Mouse (Mus musculus) embryonic facial prominence, embryonic 14.5 days (tissue): ENCODE data around the gene Skiv2l. TPM values are rescaled to one million over a fixed set of nuclear protein-coding genes. Genes with fewer than 3 reads are reported as not detected.

Experiments
- ATAC-seq: fragments of 200-750 bp; cut with Nextera tagmentation; 2 replicates; pipeline ENCODE4 v1.8.0; 2017; ENCODE audit warnings: low read depth, moderate number of reproducible peaks, moderate TSS enrichment
- DNase-seq: peaks from one replicate; pipeline ENCODE4 v3.0.0-alpha.2; 2015; ENCODE audit warnings: low spot score
- H3K27ac ChIP-seq: fragments of 300-500 bp; sonication (generic); replicated peaks from 2 replicates; pipeline ENCODE4 v1.5.1; 2014; ENCODE audit warnings: low read depth, mild to moderate bottlenecking, low read length, moderate library complexity
- H3K27me3 ChIP-seq: fragments of 300-500 bp; sonication (generic); replicated peaks from 2 replicates; pipeline ENCODE4 v1.6.1; 2014; ENCODE audit warnings: low read length; ENCODE audit not compliant: control insufficient read depth, insufficient read depth
- H3K36me3 ChIP-seq: fragments of 300-500 bp; sonication (generic); 2 replicates; pipeline ENCODE4 v1.6.1; 2014; ENCODE audit warnings: low read length, mixed read lengths; ENCODE audit not compliant: control insufficient read depth, insufficient read depth
- H3K4me1 ChIP-seq: fragments of 300-500 bp; sonication (generic); 2 replicates; pipeline ENCODE4 v1.6.1; 2014; ENCODE audit warnings: antibody characterized with exemption, low read length; ENCODE audit not compliant: control insufficient read depth, insufficient read depth
- H3K4me2 ChIP-seq: fragments of 300-500 bp; sonication (generic); 2 replicates; pipeline ENCODE4 v1.6.1; 2014; ENCODE audit warnings: low read depth, mild to moderate bottlenecking, low read length, moderate library complexity, mixed read lengths
- H3K4me3 ChIP-seq: fragments of 300-500 bp; sonication (generic); 2 replicates; pipeline ENCODE4 v1.5.1; 2014; ENCODE audit warnings: low read depth, mild to moderate bottlenecking, low read length
- H3K9ac ChIP-seq: fragments of 300-500 bp; sonication (generic); 2 replicates; pipeline ENCODE4 v1.6.1; 2014; ENCODE audit warnings: low read depth, mild to moderate bottlenecking, low read length, moderate library complexity, mixed read lengths
- H3K9me3 ChIP-seq: fragments of 300-500 bp; sonication (generic); 2 replicates; pipeline ENCODE4 v1.6.1; 2016; ENCODE audit warnings: low read length; ENCODE audit not compliant: control insufficient read depth
- WGBS: fragments of 180-500 bp; shearing (Covaris S2); extraction: QIAGEN DNeasy Blood & Tissue Kit; methylation state at CpG from one replicate; pipeline ENCODE4 v1.1.7; 2014; 5-methylcytosine and 5-hydroxymethylcytosine counted together
- polyA plus RNA-seq: library from polyadenylated mRNA; unstranded; fragments of >200 nt; fragmentation: Nextera tagmentation; extraction: Ambion mirVana; gene quantifications from 2 replicates; pipeline ENCODE4 v1.2.1, GENCODE M21; 2014

Skiv2l gene
- 38.9 and 46.6 TPM in 2 replicates for polyA plus RNA-seq

DNA sequence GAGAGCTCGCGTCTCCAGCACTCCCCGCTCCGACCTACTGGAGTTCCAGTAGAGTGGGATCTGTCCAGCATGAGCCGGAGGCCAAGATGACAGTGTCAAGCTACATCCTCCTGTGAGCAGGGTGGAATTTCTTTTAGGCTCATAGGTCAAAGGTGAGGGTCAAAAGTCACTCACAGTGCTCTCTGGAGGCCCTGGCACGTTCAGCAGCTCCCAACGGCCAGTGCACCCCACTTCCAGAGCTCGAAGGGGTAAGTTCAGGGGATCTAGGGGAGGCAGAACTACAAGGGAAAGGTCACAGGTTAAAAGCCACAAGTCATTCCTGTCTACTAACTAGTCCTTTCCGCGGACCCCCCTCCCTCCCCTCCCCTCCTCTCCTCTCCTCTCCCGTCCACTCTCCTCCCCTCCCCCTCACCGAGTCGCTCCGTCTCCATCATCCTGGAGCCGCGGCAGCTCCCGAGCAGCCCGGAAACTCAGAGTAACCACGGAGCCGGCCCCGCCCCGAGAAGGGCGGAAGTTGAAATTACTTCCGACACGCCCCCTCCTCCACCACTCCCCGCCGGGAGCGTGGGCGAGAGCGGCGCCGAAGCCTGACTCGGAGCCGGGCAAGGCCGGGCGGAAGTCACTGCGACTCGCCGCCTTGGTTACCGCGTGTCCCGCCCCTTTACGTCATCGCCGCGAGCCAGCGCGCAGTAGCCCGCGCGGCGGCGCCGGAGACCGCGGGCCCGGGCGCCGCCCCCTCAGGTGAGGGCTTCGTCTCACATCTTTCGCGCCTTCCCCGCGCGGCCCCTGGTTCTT is at the start of gene Skiv2l, which contains the start of gene Nelfe:
Skiv2l (minus strand) TSS at position 489 of the 795 bp plus-strand sequence.
Nelfe (plus strand) TSS at position 670 of the 795 bp plus-strand sequence.
- ATAC-seq = peak; percentile 98
- Histone ChIP-seq H3K27ac (peak within 1 kb of the TSS; percentile 17; the same call in 1 of the 2 replicates), H3K4me3 (peak within 1 kb of the TSS; percentile 69), H3K36me3 (peaks cover 60% of the 10 kb centered on the region), H3K9me3 (no peaks in the 10 kb centered on the region), H3K27me3 (no peaks in the 10 kb centered on the region), H3K4me1 (peaks cover 8% of the 10 kb centered on the region), H3K4me2 (peak within 1 kb of the TSS; percentile 68), H3K9ac (peak within 1 kb of the TSS; percentile 82)
- WGBS = under 1% methylated on average over 44 of the region's 65 CpGs
- peak; percentile 98 for DNase-seq

DNA sequence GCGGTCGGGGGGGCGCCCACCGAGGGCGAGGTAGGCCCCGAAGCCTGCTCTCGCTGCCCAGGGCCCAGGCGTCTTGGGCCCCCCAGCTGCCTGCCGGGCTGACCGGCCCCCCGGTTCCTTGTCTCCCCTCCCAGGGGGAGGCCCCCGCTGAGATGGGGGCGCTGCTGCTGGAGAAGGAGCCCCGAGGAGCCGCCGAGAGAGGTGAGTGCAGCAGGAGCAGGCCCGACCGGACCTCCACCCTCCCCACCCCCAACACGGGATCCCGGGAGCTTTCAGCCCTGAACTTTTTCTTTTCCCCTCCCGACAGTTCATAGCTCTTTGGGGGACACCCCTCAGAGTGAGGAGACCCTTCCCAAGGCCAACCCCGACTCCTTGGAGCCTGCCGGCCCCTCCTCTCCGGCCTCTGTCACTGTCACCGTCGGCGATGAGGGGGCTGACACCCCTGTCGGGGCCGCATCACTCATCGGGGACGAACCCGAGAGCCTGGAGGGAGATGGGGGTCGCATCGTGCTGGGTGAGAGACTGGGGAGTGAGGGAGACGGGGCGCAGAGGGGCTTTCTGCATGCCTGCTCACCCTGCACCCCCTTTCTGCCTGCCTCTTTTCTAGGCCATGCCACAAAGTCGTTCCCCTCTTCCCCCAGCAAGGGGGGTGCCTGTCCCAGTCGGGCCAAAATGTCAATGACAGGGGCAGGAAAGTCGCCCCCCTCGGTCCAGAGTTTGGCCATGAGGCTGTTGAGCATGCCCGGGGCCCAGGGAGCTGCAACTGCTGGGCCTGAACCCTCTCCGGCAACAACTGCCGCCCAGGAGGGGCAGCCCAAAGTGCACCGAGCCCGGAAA is 49.3 kb upstream of the Skiv2l start:
- no peaks in the 10 kb centered on the region for H3K27me3 ChIP-seq
- H3K27ac ChIP-seq = peak overlapping the region; percentile 96
- H3K4me1 ChIP-seq = peaks cover 12% of the 10 kb centered on the region; the same call in 1 of the 2 replicates
- H3K4me3 ChIP-seq = peak overlapping the region; percentile 89
- H3K36me3 ChIP-seq = peaks cover 40% of the 10 kb centered on the region
- ATAC-seq (no peak; the same call in 1 of the 2 replicates), DNase-seq (peak; percentile 24)
- peak overlapping the region; percentile 74 for H3K4me2 ChIP-seq
- WGBS = under 1% methylated on average over 26 of the region's 45 CpGs
- peak overlapping the region; percentile 84 for H3K9ac ChIP-seq
- no peaks in the 10 kb centered on the region for H3K9me3 ChIP-seq

DNA sequence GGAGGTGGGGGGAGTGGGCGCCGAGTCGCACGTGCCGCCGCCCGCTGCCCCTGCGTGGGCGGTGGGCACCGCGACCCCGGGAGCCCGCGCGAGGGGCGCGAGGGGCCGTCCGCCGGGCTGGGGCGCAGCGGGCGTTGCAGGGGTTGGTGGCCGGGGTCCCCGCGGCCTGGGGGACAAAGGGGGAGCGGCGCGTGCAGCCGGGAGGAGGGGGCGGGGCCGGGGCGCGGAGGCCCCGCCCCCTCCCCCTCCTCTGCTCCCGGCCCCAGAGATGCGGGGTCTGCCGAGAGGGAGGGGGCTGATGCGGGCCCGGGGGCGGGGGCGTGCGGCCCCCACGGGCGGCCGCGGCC is 48.7 kb upstream of the Skiv2l start:
- Histone ChIP-seq H3K4me2 (peak overlapping the region; percentile 74), H3K9ac (peak overlapping the region; percentile 84), H3K9me3 (no peaks in the 10 kb centered on the region), H3K36me3 (peaks cover 35% of the 10 kb centered on the region), H3K27ac (peak overlapping the region; percentile 96), H3K27me3 (no peaks in the 10 kb centered on the region), H3K4me3 (peak overlapping the region; percentile 89), H3K4me1 (peaks cover 12% of the 10 kb centered on the region; the same call in 1 of the 2 replicates)
- no peak for ATAC-seq
- no CpG with 5 or more reads among the region's 47 CpGs for WGBS
- DNase-seq = peak; percentile 66

DNA sequence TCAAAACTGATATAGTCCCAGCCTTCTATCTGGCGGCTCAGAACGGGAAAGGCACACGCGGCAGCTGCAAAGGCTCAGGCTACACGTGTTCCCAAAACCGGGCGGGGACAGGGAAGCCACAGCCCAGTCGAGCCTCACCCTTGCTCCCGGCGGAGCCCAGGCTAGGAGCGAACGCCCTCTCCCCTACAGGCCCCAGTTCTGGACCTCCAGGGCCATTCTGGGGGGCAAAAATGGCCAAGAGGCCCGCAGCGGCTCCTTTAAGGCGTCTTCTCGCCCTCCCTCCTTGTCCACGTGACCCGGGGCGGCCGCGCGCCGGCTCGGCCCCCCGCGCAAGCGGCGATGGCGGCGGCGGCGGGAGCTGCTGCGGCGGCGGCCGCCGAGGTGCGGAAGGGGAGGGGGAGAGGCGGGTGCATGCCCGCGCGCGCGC is 48.2 kb upstream of the Skiv2l start, which contains the start of the genes C2 and Ehmt2:
C2 (minus strand) TSS at position 106 of the 427 bp plus-strand sequence.
Ehmt2 (plus strand) TSS at position 310 of the 427 bp plus-strand sequence.
- H3K9me3 ChIP-seq = no peaks in the 10 kb centered on the region
- peak within 1 kb of the TSS; percentile 74 for H3K4me2 ChIP-seq
- ATAC-seq (peak; percentile 35; the same call in 1 of the 2 replicates), DNase-seq (peak; percentile 88)
- peaks cover 30% of the 10 kb centered on the region for H3K36me3 ChIP-seq
- peak within 1 kb of the TSS; percentile 84 for H3K9ac ChIP-seq
- H3K27me3 ChIP-seq = no peaks in the 10 kb centered on the region
- peak within 1 kb of the TSS; percentile 96 for H3K27ac ChIP-seq
- peak within 1 kb of the TSS; percentile 89 for H3K4me3 ChIP-seq
- H3K4me1 ChIP-seq = peaks cover 12% of the 10 kb centered on the region; the same call in 1 of the 2 replicates
- 0% methylated on average over 15 of the region's 44 CpGs for WGBS

DNA sequence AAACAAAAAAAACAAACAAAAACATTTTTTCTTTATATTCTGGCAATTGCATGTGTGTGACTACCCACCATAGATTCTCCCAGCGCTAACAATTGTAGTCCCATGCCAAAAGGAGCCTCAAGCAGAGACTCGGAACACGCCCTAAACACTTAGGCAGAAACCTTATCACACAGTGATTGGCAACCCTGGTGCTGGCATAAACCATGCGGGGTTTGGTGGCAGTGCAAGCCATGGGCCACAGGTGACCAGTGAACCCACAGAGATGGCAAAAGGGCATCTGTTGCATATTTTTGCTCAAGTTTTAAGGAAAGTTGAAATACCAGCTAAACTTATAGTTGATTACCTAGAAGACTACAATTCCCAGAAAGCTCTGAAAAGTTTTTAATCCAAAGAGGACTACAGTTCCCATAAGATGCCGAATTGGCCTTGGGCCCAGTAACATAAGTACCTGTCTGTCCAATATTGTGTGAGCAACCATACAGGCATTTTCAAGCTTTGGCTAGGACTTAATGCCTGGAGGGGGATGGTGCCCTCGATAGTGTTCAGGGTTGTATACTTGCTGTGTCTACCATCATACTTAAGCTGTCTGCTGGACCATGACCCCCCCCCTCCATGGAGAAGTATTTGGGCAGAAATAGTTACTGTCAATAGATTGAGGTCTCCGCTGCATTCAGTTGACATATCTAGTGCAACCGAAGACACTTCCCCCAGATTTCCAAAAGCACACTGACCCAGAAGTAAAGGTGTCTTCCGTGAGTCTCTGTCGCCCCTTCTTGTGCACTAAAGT is 47.6 kb upstream of the Skiv2l start:
- H3K4me1 ChIP-seq = peaks cover 12% of the 10 kb centered on the region; the same call in 1 of the 2 replicates
- ATAC-seq (0 out of 2 replicates have a peak, but pooled peaks have one; percentile 7), DNase-seq (peak; percentile 94)
- H3K4me2 ChIP-seq = peak overlapping the region; percentile 74
- H3K36me3 ChIP-seq = peaks cover 24% of the 10 kb centered on the region
- peak overlapping the region; percentile 84 for H3K9ac ChIP-seq
- peak overlapping the region; percentile 89 for H3K4me3 ChIP-seq
- H3K27me3 ChIP-seq = no peaks in the 10 kb centered on the region
- no peaks in the 10 kb centered on the region for H3K9me3 ChIP-seq
- WGBS = 16% methylated on average over 10 of the region's 10 CpGs
- H3K27ac ChIP-seq = peak overlapping the region; percentile 96

DNA sequence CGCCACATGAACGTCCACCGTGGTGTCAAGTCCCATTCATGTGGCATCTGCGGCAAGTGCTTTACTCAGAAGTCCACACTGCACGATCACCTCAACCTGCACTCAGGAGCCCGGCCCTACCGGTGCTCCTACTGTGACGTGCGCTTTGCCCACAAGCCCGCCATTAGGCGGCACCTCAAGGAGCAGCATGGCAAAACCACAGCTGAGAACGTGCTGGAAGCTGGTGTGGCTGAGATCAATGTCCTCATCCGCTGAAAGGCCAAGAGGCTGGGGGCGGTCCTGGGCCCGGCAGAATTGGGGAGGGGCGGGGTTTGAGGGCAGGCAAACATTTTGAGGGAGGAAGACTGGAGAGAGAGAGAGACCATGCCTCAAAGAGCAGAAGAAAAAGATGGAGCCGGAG is 46.4 kb upstream of the Skiv2l start:
- Histone ChIP-seq H3K4me2 (0 out of 2 replicates have a peak overlapping the region, but pooled peaks have one; percentile 84), H3K27ac (no peak overlapping the region), H3K4me1 (peaks cover 12% of the 10 kb centered on the region; the same call in 1 of the 2 replicates), H3K9ac (no peak overlapping the region), H3K27me3 (no peaks in the 10 kb centered on the region), H3K9me3 (no peaks in the 10 kb centered on the region), H3K36me3 (peaks cover 14% of the 10 kb centered on the region), H3K4me3 (peak overlapping the region; percentile 2; the same call in 1 of the 2 replicates)
- ATAC-seq (no peak), DNase-seq (no peak)
- 85% methylated on average over 17 of the region's 17 CpGs for WGBS

DNA sequence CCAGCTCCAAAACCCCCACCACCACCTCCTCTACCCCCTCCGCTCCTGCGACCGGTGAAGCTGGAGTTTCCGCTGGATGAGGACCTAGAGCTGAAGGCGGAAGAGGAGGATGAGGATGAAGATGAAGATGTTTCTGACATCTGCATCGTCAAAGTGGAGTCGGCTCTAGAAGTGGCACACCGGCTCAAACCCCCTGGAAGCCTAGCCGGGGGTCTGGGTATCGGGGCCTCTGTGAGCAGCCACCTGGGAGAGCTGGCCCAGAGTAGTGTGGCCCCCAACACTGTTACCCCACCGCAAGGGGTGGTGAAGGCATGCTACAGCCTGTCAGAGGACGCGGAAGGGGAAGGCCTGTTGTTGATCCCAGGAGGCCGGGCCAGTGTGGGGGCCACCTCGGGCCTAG is 45.7 kb upstream of the Skiv2l start:
- DNase-seq (no peak), ATAC-seq (no peak)
- 84% methylated on average over 14 of the region's 15 CpGs for WGBS
- Histone ChIP-seq H3K9me3 (no peaks in the 10 kb centered on the region), H3K4me2 (peak overlapping the region; percentile 84), H3K27ac (peak overlapping the region; percentile 90), H3K36me3 (peaks cover 9% of the 10 kb centered on the region; the same call in 1 of the 2 replicates), H3K4me1 (peaks cover 12% of the 10 kb centered on the region; the same call in 1 of the 2 replicates), H3K4me3 (peak overlapping the region; percentile 80), H3K9ac (peak overlapping the region; percentile 91), H3K27me3 (no peaks in the 10 kb centered on the region)
